Mouse (Mus musculus) cerebellum, adult 18-20 months (tissue): ENCODE data around the gene Cd27.

Source experiments
- DNase-seq, 2 experiments: peaks; one replicate each; pipeline ENCODE4 v3.0.0; 2021

Cd27 gene

GRCm38 (mm10) chr6:125212621-125213020 lies 24.2 kb downstream of the Cd27 start:
- DNase-seq: no peak

DNA sequence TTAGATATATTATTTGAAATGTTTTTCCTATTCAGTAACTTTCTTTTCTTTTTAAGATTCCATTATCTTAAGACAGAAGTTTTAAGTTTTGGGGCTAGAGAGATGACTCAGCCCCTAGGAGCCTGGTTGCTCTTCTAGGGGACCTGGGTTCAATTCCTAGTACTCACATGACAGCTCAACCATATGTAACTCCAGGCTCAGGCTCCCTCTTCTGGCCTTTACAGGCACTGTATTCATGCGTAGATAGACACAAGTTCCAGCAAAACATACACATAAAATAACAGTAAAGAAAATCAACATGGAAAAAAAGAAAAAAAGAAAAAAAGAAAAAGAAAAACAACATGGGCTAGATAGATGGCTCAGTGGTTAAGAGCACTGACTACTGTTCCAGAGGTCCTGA lies 26.4 kb downstream of the Cd27 start:
- no peak for DNase-seq

GRCm38 (mm10) chr6:125197166-125197565 lies 39.6 kb downstream of the Cd27 start:
- no peak for DNase-seq

DNA sequence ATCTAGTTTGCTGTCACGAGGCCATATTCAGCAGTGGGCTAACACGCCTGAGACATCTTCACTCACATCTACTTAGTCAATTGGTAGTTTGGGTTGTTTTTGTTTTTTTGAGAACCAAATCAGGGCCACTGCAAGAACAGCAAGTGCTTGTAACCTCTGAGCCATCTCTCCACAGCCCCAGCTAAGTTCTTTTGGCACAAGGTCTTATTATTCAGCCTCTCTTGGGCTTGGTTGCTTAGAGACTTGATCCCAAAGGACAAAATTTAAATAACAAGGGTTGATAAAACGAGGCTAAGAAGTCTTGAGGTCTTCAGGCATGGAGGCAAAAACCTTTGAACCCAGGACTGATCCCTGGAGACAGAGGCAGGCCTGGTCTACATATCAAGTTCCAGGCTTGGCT lies 40.5 kb downstream of the Cd27 start:
- DNase-seq: no peak

GRCm38 (mm10) chr6:125195541-125196075 lies 41.2 kb downstream of the Cd27 start:
- DNase-seq: no peak

GRCm38 (mm10) chr6:125193390-125193789 lies 43.4 kb downstream of the Cd27 start:
- DNase-seq: no peak

GRCm38 (mm10) chr6:125192841-125193240 lies 44.0 kb downstream of the Cd27 start:
- DNase-seq: no peak

DNA sequence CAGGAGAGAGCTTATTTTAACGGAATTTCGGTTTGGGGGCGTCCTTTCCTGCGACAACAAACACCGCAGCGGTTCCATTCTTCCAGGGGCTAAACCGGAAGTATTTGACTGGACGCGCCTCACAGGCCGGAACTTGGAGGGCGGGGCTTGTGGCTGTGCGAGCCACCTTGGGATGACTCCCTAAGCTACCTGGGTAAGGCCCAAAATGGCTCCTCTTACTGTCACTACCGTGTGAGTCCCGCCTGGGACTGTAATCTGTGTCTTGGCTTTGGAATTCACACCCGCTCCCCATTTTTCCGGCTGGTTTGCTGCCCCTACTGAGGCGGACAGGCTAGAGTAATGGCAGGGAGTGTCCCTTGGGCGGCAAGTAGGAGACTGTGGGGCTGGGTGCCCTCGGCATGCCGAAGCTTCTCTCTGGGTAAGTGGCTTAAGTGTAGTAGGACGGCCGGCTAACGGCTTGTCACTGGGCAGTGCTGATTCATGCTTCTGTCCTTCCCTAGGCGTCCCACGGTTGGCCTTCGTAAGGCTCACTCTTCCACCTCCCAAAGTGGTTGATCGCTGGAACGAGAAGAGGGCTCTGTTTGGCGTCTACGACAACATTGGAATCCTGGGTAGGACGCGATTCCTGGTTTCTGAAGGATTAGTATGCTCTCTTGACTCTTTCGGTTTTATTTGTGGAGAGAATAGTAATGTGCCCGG lies 44.6 kb downstream of the Cd27 start:
- peak; percentile 94 to 96 for DNase-seq

GRCm38 (mm10) chr6:125191332-125192015 lies 45.3 kb downstream of the Cd27 start, which contains the start of the genes Ncapd2 and Mrpl51:
Ncapd2 (minus strand) TSS chr6:125191701.
Mrpl51 (plus strand) TSS chr6:125191801.
- DNase-seq: peak; percentile 97 to 98

DNA sequence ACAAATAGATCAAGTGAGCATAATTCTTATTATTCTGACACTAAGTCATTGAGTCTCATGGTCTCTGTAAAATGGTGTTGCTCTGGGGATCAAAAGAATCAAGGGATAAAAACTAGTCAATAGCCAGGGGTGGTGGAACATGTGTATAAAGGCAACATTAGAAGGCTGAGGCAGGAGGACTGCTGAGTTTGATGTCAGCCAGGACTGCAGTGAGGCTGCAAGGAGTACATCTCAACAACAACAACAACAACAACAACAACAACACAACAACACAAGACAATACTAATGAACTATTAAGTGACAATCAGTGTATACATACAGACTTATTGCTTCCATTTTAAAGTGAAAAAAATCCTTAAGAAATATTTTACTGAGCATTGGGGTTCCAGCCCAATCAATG lies 46.0 kb downstream of the Cd27 start:
- DNase-seq: no peak

DNA sequence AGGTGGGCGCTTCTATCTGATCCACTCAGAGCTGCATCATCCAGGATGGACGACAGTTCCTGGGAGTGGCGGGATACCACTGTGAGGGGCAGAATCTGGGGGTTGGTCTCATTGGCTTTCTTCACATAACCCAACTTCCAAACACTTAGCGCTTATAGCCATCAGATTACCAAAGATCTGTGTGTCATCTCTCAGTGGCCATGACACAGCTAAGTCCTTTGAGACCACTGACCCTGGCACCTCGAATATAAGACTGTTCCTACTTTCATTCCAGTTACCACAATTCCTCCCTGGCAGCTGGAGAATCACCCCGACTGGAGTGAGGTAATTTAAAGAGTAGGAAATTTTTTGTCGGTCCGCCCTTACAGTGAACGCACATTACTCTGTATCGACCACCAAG lies 50.6 kb downstream of the Cd27 start:
- DNase-seq: no peak
